Mouse (Mus musculus) G1E-ER4 (cell line): ENCODE measurements around the gene Ssh1. TPM values are rescaled to one million over a fixed set of nuclear protein-coding genes. Genes with fewer than 3 reads are reported as not detected.

Experiments
- GATA1 ChIP-seq: IDR thresholded peaks from one replicate; pipeline ENCODE4 v1.8.0; 2012; ENCODE audit warnings: low read length, inconsistent platforms
- polyA plus RNA-seq: library from polyadenylated mRNA; stranded (reverse); fragments of >175 nt; gene quantifications from 2 replicates; pipeline ENCODE4 v1.2.3, GENCODE M21; 2012

The Ssh1 gene
- polyA plus RNA-seq, 1 experiment = 16.5 TPM

GRCm38 (mm10) chr5:113980511-113980910 is 13.2 kb downstream of the Ssh1 start:
- TF ChIP-seq GATA1 = no peak

- TF ChIP-seq GATA1 = no peak
These were observed 16.4 kb downstream of the Ssh1 start for GRCm38 (mm10) chr5:113977309-113977708.

- TF ChIP-seq GATA1 = no peak
These were observed 17.1 kb downstream of the Ssh1 start for GRCm38 (mm10) chr5:113976597-113976996.

- TF ChIP-seq GATA1 = no peak
These were observed 18.0 kb downstream of the Ssh1 start for GRCm38 (mm10) chr5:113975538-113976215.

GRCm38 (mm10) chr5:113974576-113974975 is 19.1 kb downstream of the Ssh1 start:
- no peak for TF ChIP-seq GATA1

GRCm38 (mm10) chr5:113973790-113974189 is 19.9 kb downstream of the Ssh1 start:
- TF ChIP-seq GATA1 = no peak

- TF ChIP-seq GATA1 = no peak
These were observed 20.8 kb downstream of the Ssh1 start for GRCm38 (mm10) chr5:113972589-113973515.

- no peak for TF ChIP-seq GATA1
These were observed 22.2 kb downstream of the Ssh1 start for GRCm38 (mm10) chr5:113971434-113971960.

- no peak for TF ChIP-seq GATA1
These were observed 25.3 kb downstream of the Ssh1 start for GRCm38 (mm10) chr5:113968371-113968770.

GRCm38 (mm10) chr5:113966452-113967150 is 27.1 kb downstream of the Ssh1 start:
- TF ChIP-seq GATA1 = no peak

GRCm38 (mm10) chr5:113965659-113966185 is 28.0 kb downstream of the Ssh1 start:
- no peak for TF ChIP-seq GATA1

- TF ChIP-seq GATA1 = no peak
These were observed 28.7 kb downstream of the Ssh1 start for GRCm38 (mm10) chr5:113964972-113965371.

- TF ChIP-seq GATA1 = no peak
These were observed 31.9 kb downstream of the Ssh1 start for GRCm38 (mm10) chr5:113961776-113962175.

- no peak for TF ChIP-seq GATA1
These were observed 33.3 kb downstream of the Ssh1 start for GRCm38 (mm10) chr5:113960416-113960815.

GRCm38 (mm10) chr5:113959039-113959438 is 34.7 kb downstream of the Ssh1 start:
- no peak for TF ChIP-seq GATA1
